23 mouse cellular contexts compared by ENCODE assay signal in the genomic region with DNA sequence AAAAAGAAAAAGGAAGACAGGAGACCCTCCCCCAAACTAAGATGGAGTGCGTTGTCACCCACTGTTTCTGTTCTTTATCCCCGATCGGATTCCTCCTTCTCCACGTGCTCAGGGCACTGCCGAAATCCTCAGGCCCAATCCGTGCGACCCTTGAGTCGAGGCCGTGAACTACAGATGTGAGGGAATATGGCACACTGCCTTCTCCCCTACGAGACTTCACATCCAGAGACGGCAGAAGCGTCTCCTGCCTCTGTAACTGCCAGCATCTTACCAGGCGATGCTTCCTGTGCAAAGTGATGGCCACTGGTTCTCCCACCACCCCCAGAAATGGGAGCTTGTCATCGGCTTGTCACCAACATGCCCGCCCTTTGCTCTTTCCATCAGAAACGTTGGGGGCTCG. TPM values are rescaled to one million over a fixed set of nuclear protein-coding genes. Genes with fewer than 3 reads are reported as not detected.
A peak's percentile ranks its signal among the peaks of the same experiment; 100 is the strongest.
DNase-seq lines count a peak whose midpoint lies in the region; ATAC-seq and TF ChIP-seq lines count a peak whose summit lies in the region.
"Had no signal": no experiment of that assay in that cellular context is flagged by ENCODE, and none has a peak within 500 bp of the region (broad histone marks: within the 10 kb centered on the region; RNA-seq: fewer than 3 reads in every experiment).

No protein-coding gene starts in this region.

- WGBS in limb, embryonic 10.5 days: 88% methylated on average over 17 of the region's 17 CpGs
- 82% methylated on average over 17 of the region's 17 CpGs for WGBS in limb, embryonic 14.5 days

- intact Hi-C loops in heart, postnatal 25 days (cut with DNase I): no loop called here
- intact Hi-C loops in gastrocnemius, adult 2 months (cut with DNase I): no loop called here

- peak; percentile 92 for DNase-seq in heart, adult 11 months
- no peak for DNase-seq in heart, postnatal 25 days (ENCODE audit: low spot score)
- no peak for DNase-seq in ES-E14 (ENCODE audit: low read depth, low spot score)
- DNase-seq in limb, embryonic 10.5 days (ENCODE audit: low spot score): no peak
- no peak for DNase-seq in limb, embryonic 14.5 days (ENCODE audit: low spot score)
- no peak for DNase-seq in gastrocnemius, adult 2 months
- no peak for DNase-seq in ovary, adult 18-20 months (ENCODE audit: low spot score)
- DNase-seq: adrenal gland, adult 8-10 months; adrenal gland, postnatal 36 days; cerebellum, adult 11 months; cerebellum, adult 9-11 months; cerebellum, postnatal 36 days; gastrocnemius, postnatal 25 days; heart, postnatal 14 days had no signal

- in situ Hi-C loops in ES-E14 (cut with MboI; ENCODE audit: low sequenced_read_pairs in 2 of 2, unreplicated experiment in 2 of 2): no loop called here

- H3K27ac ChIP-seq in ES-E14 (ENCODE audit: insufficient read depth, low read depth, low read length, poor library complexity, severe bottlenecking): no peak overlapping the region
- peak overlapping the region; percentile 59; the same call in 1 of the 2 replicates for H3K27ac ChIP-seq in limb, embryonic 10.5 days
- peak overlapping the region; percentile 79 for H3K27ac ChIP-seq in limb, embryonic 14.5 days (replicated peaks; ENCODE audit: low read depth, low read length)
- no peak overlapping the region for H3K27ac ChIP-seq in gastrocnemius, adult 2 months
- H3K27ac ChIP-seq: forebrain, embryonic 13.5 days; heart, embryonic 10.5 days; heart, embryonic 15.5 days; hindbrain, embryonic 10.5 days; hindbrain, embryonic 14.5 days had no signal

- TF ChIP-seq CTCF in gastrocnemius, adult 2 months (IDR thresholded peaks at IDR 0.05): no peak

- peaks cover 15% of the 10 kb centered on the region for H3K36me3 ChIP-seq in ES-E14 (ENCODE audit: control insufficient read depth, insufficient read depth, low read length, poor library complexity, severe bottlenecking)
- peaks cover 53% of the 10 kb centered on the region for H3K36me3 ChIP-seq in limb, embryonic 10.5 days
- peaks cover 34% of the 10 kb centered on the region for H3K36me3 ChIP-seq in limb, embryonic 14.5 days (ENCODE audit: control insufficient read depth, insufficient read depth, low read length)
- H3K36me3 ChIP-seq: G1E had no signal

- no peak for ATAC-seq in limb, embryonic 14.5 days (ENCODE audit: low FRiP score, low read depth)
- ATAC-seq: forebrain, embryonic 13.5 days; forebrain, postnatal 0 days; intestine, postnatal 0 days had no signal

- H3K9ac ChIP-seq in ES-E14 (ENCODE audit: insufficient read depth, low read depth, low read length, poor library complexity, severe bottlenecking): peak overlapping the region; percentile 43; the same call in 1 of the 2 replicates
- no peak overlapping the region for H3K9ac ChIP-seq in limb, embryonic 14.5 days (ENCODE audit: low read depth, low read length, severe bottlenecking)
- H3K9ac ChIP-seq: forebrain, embryonic 13.5 days; forebrain, postnatal 0 days; heart, embryonic 15.5 days; hindbrain, embryonic 14.5 days had no signal

- no peaks in the 10 kb centered on the region for H3K27me3 ChIP-seq in limb, embryonic 10.5 days (ENCODE audit: low read depth, poor library complexity, severe bottlenecking)
- no peaks in the 10 kb centered on the region for H3K27me3 ChIP-seq in limb, embryonic 14.5 days (ENCODE audit: control insufficient read depth, insufficient read depth, low read length)
- H3K27me3 ChIP-seq: CH12.LX; forebrain, embryonic 13.5 days; heart, embryonic 15.5 days had no signal

- no peaks in the 10 kb centered on the region for H3K9me3 ChIP-seq in ES-E14 (ENCODE audit: control insufficient read depth, insufficient read depth, low read depth, low read length)
- no peaks in the 10 kb centered on the region for H3K9me3 ChIP-seq in limb, embryonic 10.5 days (replicated peaks)
- H3K9me3 ChIP-seq in limb, embryonic 14.5 days (ENCODE audit: control insufficient read depth, low read length): no peaks in the 10 kb centered on the region
- H3K9me3 ChIP-seq: forebrain, embryonic 13.5 days; G1E; heart, embryonic 10.5 days; heart, embryonic 15.5 days; hindbrain, embryonic 10.5 days had no signal

- H3K4me3 ChIP-seq in ES-E14 (ENCODE audit: insufficient read depth in 1 of 2, low read depth in 1 of 2, low read length in 2 of 2, poor library complexity in 1 of 2, severe bottlenecking in 1 of 2): no peak overlapping the region
- H3K4me3 ChIP-seq in limb, embryonic 10.5 days: no peak overlapping the region
- no peak overlapping the region for H3K4me3 ChIP-seq in limb, embryonic 14.5 days (replicated peaks; ENCODE audit: low read length)
- H3K4me3 ChIP-seq in gastrocnemius, adult 2 months: no peak overlapping the region
- H3K4me3 ChIP-seq: forebrain, embryonic 13.5 days; heart, embryonic 10.5 days; heart, embryonic 15.5 days; hindbrain, embryonic 10.5 days had no signal

- TF ChIP-seq POLR2A in limb, embryonic 14.5 days (IDR thresholded peaks at IDR 0.05; ENCODE audit: borderline replicate concordance, extremely low read depth, insufficient read depth, insufficient read length): no peak

- H3K4me1 ChIP-seq in ES-E14 (ENCODE audit: control insufficient read depth in 2 of 2, insufficient read depth in 2 of 2, low read length in 2 of 2, poor library complexity in 1 of 2): peaks cover 0 to 3% of the 10 kb centered on the region in 2 experiments; a peak in 2 of 4 replicates
- H3K4me1 ChIP-seq in limb, embryonic 10.5 days: peaks cover 32% of the 10 kb centered on the region
- H3K4me1 ChIP-seq in limb, embryonic 14.5 days (ENCODE audit: control insufficient read depth, insufficient read depth, low read length): peaks cover 47% of the 10 kb centered on the region

- no peak overlapping the region for H3K4me2 ChIP-seq in limb, embryonic 14.5 days (replicated peaks; ENCODE audit: low read depth, low read length, severe bottlenecking)
- H3K4me2 ChIP-seq: forebrain, embryonic 13.5 days; heart, embryonic 15.5 days; hindbrain, embryonic 14.5 days had no signal

TF ChIP-seq in ES-E14, 5 proteins besides CTCF, POLR2A, EP300 and RAD21:
- TF ChIP-seq MAFK (IDR thresholded peaks at IDR 0.05; ENCODE audit: insufficient read depth, low read depth, low read length) (no peak), ZC3H11A (IDR thresholded peaks at IDR 0.05; ENCODE audit: borderline replicate concordance, low read depth, low read length) (no peak), HCFC1 (IDR thresholded peaks at IDR 0.05; ENCODE audit: borderline replicate concordance, insufficient read depth, low read length) (no peak), ZNF384 (IDR thresholded peaks at IDR 0.05; ENCODE audit: low read depth, low read length) (no peak), CHD2 (IDR thresholded peaks at IDR 0.05; ENCODE audit: low read depth, low read length) (no peak)

RNA-seq across cellular contexts. Expression of gene Snx18, which starts 24.7 kb away (rescaled TPM):
- 10 to 100 TPM; 22.6 to 23.6 TPM for total RNA-seq in heart, postnatal 25 days (2021)
- 45.6 and 47.5 TPM in 2 replicates for total RNA-seq in ES-E14 (2012; rRNA removed)
- 21.6 and 22.5 TPM in 2 replicates for polyA plus RNA-seq in limb, embryonic 10.5 days (2016; fragmentation: Nextera tagmentation; extraction: Ambion mirVana)
- 23.8 and 26.6 TPM in 2 replicates for polyA plus RNA-seq in limb, embryonic 14.5 days (2012; rRNA removed)
- polyA plus RNA-seq in limb, embryonic 14.5 days (2014; fragmentation: Nextera tagmentation; extraction: Ambion mirVana): 37.4 and 41.9 TPM in 2 replicates
- 10 to 100 TPM in 1 of 2 experiments, 1 to 10 TPM in 1; 9.2 to 13.6 TPM for total RNA-seq in gastrocnemius, adult 2 months (2021)
- polyA plus RNA-seq: G1E had no signal

Comparison
In these comparisons a context has a peak if more than half of its experiments do, and no peak if none do; other contexts are left out.
1. H3K27ac ChIP-seq: peak in limb, embryonic 10.5 days (single experiment) and limb, embryonic 14.5 days (single experiment); none in ES-E14 (single experiment) and gastrocnemius, adult 2 months (single experiment).